Mouse (Mus musculus): ENCODE results near the gene Ybx2.

DNA sequence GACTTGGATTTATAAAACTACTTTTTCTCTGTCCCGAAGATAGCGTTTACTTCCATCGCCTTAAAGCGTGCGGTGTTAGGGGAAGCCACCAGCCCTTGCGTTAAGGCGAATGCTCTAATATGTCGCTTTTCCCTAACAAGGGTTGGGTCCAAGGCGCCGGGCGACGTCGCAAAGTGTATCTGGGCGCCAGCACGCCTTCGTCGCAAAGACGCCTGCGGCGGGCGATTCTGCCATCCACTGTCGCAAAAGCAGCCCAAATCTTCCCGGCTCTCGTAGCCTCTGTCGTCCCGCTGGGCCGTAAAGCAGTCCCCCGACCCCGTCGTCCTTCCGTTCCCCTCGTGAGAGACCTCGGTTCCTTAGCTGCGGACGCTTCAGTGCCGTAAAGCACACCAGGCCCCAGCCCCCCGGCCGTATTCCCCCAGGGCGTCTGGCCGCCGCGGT is 34.2 kb upstream of the Ybx2 start:
- TF ChIP-seq POLR2A (IDR thresholded peaks at IDR 0.05; ENCODE audit: extremely low read depth, insufficient read depth, low read length) (0 out of 2 replicates have a peak, but pooled peaks have one; percentile 46), CTCF (IDR thresholded peaks at IDR 0.05; ENCODE audit: low read depth, low read length) (no peak)

Measured in liver, adult 2 months (tissue).